Mouse (Mus musculus): Measurements from ENCODE around the gene Zfpm1. TPM values are rescaled to one million over a fixed set of nuclear protein-coding genes. Genes with fewer than 3 reads are reported as not detected.
A peak's percentile ranks its signal among the peaks of the same experiment; 100 is the strongest.

The Zfpm1 gene
- total RNA-seq, 2 experiments from 2014 or later: 27.2 to 29.0 TPM

GRCm38 (mm10) chr8:122347811-122348552 lies 66.0 kb downstream of the Zfpm1 start:
- DNase-seq: peak; percentile 45

GRCm38 (mm10) chr8:122349357-122350297 lies 67.7 kb downstream of the Zfpm1 start:
- no peak for DNase-seq

GRCm38 (mm10) chr8:122350309-122351089 lies 68.6 kb downstream of the Zfpm1 start:
- no peak for DNase-seq

GRCm38 (mm10) chr8:122354157-122354556 lies 72.2 kb downstream of the Zfpm1 start:
- DNase-seq: no peak

DNA sequence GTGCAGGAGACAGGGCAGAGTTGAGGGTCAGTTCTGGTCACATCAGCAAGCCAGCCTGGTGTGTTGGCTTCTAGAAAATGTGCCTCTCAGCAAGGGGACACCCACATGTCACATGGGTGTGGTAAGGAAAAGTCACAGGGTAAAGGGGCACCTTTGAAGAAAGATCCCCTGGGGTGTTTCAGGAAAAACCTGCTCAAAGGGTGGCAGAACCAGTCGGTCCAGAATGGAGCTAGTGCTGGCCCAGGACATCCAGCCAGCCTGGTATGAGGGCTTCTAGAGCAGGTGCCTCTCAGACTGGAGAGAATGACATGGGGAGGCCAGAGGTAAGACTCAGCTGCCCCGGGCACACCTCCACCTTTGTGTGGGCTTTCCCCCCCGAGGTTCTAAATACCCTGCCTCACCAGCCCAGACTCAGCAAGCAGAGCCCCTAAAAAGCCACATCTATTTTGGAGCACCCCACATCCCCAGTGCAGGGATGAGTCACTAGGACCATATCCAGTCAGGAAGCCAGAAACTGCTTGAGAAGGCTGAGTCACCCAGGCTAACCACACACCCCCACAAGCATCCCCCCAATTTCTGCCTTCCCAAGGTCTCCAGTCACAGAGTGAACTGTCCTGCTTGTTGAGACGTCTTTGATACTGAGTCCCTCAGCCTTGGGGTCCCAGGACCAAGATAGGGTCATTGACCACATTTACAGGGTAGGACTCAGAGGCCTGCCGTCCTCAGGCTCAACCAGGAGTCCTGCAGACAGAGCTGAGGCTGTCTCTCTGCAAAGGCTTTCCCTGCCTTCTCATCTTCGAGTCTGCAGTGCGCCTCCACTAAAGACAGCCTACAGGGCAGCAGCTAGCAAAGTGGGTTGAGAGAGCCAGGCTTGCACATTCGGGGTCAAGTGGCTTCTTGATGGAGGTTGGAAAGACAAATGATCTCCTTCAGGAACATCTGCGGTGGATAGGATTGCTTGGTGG lies 74.0 kb downstream of the Zfpm1 start:
- DNase-seq: no peak

- DNase-seq: no peak
These were observed 75.3 kb downstream of the Zfpm1 start for GRCm38 (mm10) chr8:122357202-122357601.

- DNase-seq: no peak
These were observed 75.7 kb downstream of the Zfpm1 start for GRCm38 (mm10) chr8:122357641-122358040.

DNA sequence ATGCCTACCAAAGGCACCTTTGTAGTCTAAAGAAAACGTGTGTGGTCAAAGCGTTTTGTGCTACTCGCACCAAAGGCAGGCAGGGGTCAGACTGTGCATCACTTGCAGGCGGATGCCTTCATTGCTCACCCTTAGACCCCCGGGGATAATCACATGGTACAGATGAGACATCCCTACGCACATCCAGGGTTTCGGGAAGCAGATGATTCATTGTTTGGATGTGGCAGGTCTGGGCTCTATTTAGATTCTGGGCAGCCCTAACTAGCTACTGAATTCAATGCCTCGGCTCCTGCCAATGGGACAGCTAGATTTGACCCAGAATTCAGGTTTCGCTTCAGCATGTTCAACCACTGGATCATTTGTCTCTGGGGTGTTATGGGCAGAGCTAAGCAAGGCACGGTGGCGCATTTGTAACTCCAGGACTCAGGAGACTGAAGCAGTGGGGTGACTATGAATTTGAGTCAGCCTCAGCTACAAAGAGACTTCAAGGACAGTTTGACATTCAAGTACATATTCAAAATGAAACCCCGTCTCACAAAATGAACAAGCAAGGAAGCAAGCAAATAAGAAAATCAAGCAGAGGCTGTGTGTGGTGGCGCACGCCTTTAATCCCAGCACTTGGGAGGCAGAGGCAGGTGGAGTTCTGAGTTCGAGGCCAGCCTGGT lies 77.3 kb downstream of the Zfpm1 start:
- no peak for DNase-seq

GRCm38 (mm10) chr8:122360696-122361416 lies 78.9 kb downstream of the Zfpm1 start, which contains the start of gene Trhr2:
Gene Trhr2, minus strand, starts transcription at chr8:122360746.
- no peak for DNase-seq

GRCm38 (mm10) chr8:122362271-122362670 lies 80.3 kb downstream of the Zfpm1 start:
- no peak for DNase-seq

DNA sequence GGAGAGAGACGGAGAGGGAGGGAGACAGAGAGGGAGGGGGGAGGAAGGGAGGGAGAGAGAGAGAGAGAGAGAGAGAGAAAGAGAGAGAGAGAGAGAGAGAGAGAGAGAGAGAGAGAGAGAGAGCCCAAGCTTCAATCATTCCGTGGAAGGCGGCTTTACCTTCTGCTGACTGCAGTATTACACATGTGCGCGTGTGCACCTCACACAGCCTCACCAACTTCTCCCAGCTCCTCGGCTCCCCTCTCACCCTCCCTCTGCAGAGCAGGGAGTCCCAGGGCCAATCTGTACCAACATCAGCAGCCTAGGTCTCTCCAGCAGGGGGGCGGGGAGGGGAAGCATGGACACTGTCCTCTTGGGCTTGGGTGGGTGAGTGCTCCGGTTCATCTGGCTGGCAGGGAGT lies 81.0 kb downstream of the Zfpm1 start:
- DNase-seq: no peak

- no peak for DNase-seq
These were observed 86.6 kb downstream of the Zfpm1 start for GRCm38 (mm10) chr8:122368494-122368893.

DNA sequence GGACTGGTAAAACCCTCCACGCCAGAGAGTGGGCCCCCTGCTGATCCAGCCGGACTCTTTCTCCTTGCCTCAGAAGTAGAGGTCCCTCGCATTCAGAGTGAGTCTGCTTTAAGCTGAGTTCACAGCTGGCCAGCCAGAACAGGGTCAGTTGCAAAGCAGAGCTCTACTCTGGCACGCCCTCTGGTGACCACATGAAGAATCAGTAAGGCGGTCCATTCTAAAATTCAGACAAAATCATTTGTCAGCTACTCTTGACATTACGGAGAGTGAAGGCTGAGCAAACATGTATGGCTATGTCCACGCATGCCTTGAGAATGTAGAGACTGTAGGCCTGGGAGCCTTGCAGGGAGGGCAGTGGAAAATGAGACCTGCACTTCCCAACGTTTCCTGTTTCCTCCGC lies 87.7 kb downstream of the Zfpm1 start:
- DNase-seq: peak; percentile 79

DNA sequence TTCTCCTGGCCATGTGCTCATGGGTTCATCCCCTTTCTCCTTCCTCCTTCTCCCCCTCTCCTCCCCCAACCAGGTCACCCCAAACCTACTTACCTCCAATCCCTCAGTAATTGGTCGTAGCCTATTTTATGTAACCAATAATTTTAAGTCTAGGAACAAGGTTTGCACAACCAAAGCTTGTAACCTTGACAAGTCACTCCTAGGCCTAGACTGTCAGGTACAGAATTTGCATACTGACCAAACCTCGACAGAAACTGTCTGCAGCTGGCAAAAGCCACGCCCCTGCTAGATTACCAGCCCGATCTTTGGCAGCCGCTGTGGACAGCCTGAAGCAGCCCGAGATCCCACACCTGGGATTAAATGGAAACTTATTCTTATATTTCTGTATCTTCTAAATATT lies 89.8 kb downstream of the Zfpm1 start:
- DNase-seq: no peak

- no peak for DNase-seq
These were observed 93.4 kb downstream of the Zfpm1 start for GRCm38 (mm10) chr8:122375320-122375719.

- DNase-seq: no peak
These were observed 93.9 kb downstream of the Zfpm1 start for GRCm38 (mm10) chr8:122375751-122376364.

- DNase-seq: peak; percentile 99
These were observed 94.7 kb downstream of the Zfpm1 start, which contains the start of gene Zc3h18 for GRCm38 (mm10) chr8:122376365-122377231. Gene Zc3h18, plus strand, starts transcription at chr8:122376609.

GRCm38 (mm10) chr8:122383039-122383438 lies 101.1 kb downstream of the Zfpm1 start:
- no peak for DNase-seq

Measured in adrenal gland, postnatal 10 days (tissue).